In the genomic region with DNA sequence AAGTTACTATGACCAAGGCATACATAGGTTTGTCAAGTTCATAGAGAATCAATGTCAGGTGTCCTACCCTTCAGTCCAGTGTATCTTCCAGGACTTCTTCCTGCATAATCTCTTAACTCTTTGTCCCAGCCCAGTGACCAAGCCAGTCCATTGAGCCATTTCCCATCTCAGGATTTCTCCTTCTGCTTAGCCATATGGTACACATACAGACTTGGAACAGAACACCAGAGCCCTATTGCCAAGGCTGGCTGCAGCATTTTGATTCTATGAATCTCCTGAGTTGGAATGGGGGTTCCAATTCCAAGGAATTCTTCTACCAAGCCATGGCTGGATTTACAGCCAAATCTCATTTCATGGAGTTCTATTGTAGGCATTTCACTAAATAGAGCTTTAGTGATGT, we compare ENCODE assay signal across 13 mouse cellular contexts.
"Had no signal": no experiment of that assay in that cellular context is flagged by ENCODE, and none has a peak within 500 bp of the region (broad histone marks: within the 10 kb centered on the region; RNA-seq: fewer than 3 reads in every experiment).

No protein-coding gene starts in this region.

- H3K36me3 ChIP-seq: limb, embryonic 13.5 days; neural tube, embryonic 15.5 days had no signal

- H3K4me3 ChIP-seq: limb, embryonic 13.5 days; myocyte; neural tube, embryonic 15.5 days had no signal

- H3K4me2 ChIP-seq: limb, embryonic 13.5 days; neural tube, embryonic 15.5 days had no signal

- H3K9ac ChIP-seq: limb, embryonic 13.5 days; liver, embryonic 14.5 days; neural tube, embryonic 15.5 days had no signal

- H3K27me3 ChIP-seq: limb, embryonic 13.5 days; neural tube, embryonic 15.5 days had no signal

- H3K4me1 ChIP-seq: neural tube, embryonic 15.5 days had no signal

- DNase-seq: kidney, postnatal 10 days; kidney, postnatal 4 days; left cerebral cortex, postnatal 4 days; lung, adult 18-20 months; midbrain, embryonic 14.5 days; right cerebral cortex, adult 18-20 months; right cerebral cortex, postnatal 25 days; thymus, adult 18-20 months; thymus, postnatal 14 days had no signal

- H3K9me3 ChIP-seq: limb, embryonic 13.5 days; neural tube, embryonic 15.5 days had no signal

- H3K27ac ChIP-seq: limb, embryonic 13.5 days; liver, embryonic 14.5 days; neural tube, embryonic 15.5 days had no signal
